Mouse (Mus musculus) induced T-regulatory cell, adult 2 months (primary cell): ENCODE data around the gene Hspa1b.

Source experiments
- DNase-seq: peaks from one replicate; pipeline ENCODE4 v3.0.0-alpha.2; 2012; ENCODE audit warnings: low read depth

The Hspa1b gene

GRCm38 (mm10) chr17:34927306-34928019 is 31.6 kb downstream of the Hspa1b start:
- no peak for DNase-seq

- no peak for DNase-seq
Measured at GRCm38 (mm10) chr17:34924258-34924657, 34.8 kb downstream of the Hspa1b start.

GRCm38 (mm10) chr17:34922939-34923338 is 36.1 kb downstream of the Hspa1b start:
- peak; percentile 33 for DNase-seq

- DNase-seq = no peak
Measured at GRCm38 (mm10) chr17:34917188-34917587, 41.9 kb downstream of the Hspa1b start.

- DNase-seq = no peak
Measured at GRCm38 (mm10) chr17:34916316-34916715, 42.7 kb downstream of the Hspa1b start.

- no peak for DNase-seq
Measured at GRCm38 (mm10) chr17:34915410-34915831, 43.6 kb downstream of the Hspa1b start.

- no peak for DNase-seq
Measured at GRCm38 (mm10) chr17:34913930-34914665, 44.9 kb downstream of the Hspa1b start, which contains the start of gene Slc44a4. Gene Slc44a4 (plus strand): TSS chr17:34914466.

GRCm38 (mm10) chr17:34911945-34912351 is 47.1 kb downstream of the Hspa1b start:
- peak; percentile 94 for DNase-seq

GRCm38 (mm10) chr17:34910982-34911381 is 48.1 kb downstream of the Hspa1b start:
- no peak for DNase-seq
